Mouse (Mus musculus) hindbrain, embryonic 11.5 days (tissue): ENCODE measurements around the gene Tssk1. TPM values are rescaled to one million over a fixed set of nuclear protein-coding genes. Genes with fewer than 3 reads are reported as not detected.

Experiments
- ATAC-seq: fragments of 200-750 bp; cut with Nextera tagmentation; 2 replicates; pipeline ENCODE4 v1.8.0; 2017; ENCODE audit warnings: mild to moderate bottlenecking, moderate TSS enrichment, moderate library complexity; ENCODE audit not compliant: low FRiP score
- DNase-seq: peaks from one replicate; pipeline ENCODE4 v3.0.0-alpha.2; 2015; ENCODE audit warnings: low spot score
- H3K27ac ChIP-seq: fragments of 300-500 bp; sonication (generic); 2 replicates; pipeline ENCODE4 v1.5.1; 2014; ENCODE audit warnings: mild to moderate bottlenecking, low read depth, low read length
- H3K27me3 ChIP-seq: fragments of 300-500 bp; sonication (generic); 2 replicates; pipeline ENCODE4 v1.6.1; 2014; ENCODE audit warnings: mild to moderate bottlenecking, low read length, moderate library complexity, mixed read lengths; ENCODE audit not compliant: control insufficient read depth, insufficient read depth
- H3K36me3 ChIP-seq: fragments of 300-500 bp; sonication (generic); 2 replicates; pipeline ENCODE4 v1.6.1; 2014; ENCODE audit warnings: mild to moderate bottlenecking, low read length, moderate library complexity, mixed read lengths; ENCODE audit not compliant: control insufficient read depth, insufficient read depth
- H3K4me1 ChIP-seq: fragments of 300-500 bp; sonication (generic); replicated peaks from 2 replicates; pipeline ENCODE4 v1.6.1; 2014; ENCODE audit warnings: low read length, mixed read lengths; ENCODE audit not compliant: control insufficient read depth, insufficient read depth
- H3K4me2 ChIP-seq: fragments of 300-500 bp; sonication (generic); replicated peaks from 2 replicates; pipeline ENCODE4 v1.6.1; 2014; ENCODE audit warnings: mild to moderate bottlenecking, low read depth, low read length
- H3K4me3 ChIP-seq: fragments of 300-500 bp; sonication (generic); 2 replicates; pipeline ENCODE4 v1.5.1; 2014; ENCODE audit warnings: low read depth, low read length
- H3K9ac ChIP-seq: fragments of 300-500 bp; sonication (generic); 2 replicates; pipeline ENCODE4 v1.6.1; 2014; ENCODE audit warnings: low read depth, low read length
- H3K9me3 ChIP-seq: fragments of 300-500 bp; sonication (generic); 2 replicates; pipeline ENCODE4 v1.6.1; 2016; ENCODE audit warnings: low read length; ENCODE audit not compliant: control insufficient read depth
- WGBS: fragments of 180-500 bp; shearing (Covaris S2); extraction: QIAGEN DNeasy Blood & Tissue Kit; methylation state at CpG from one replicate; pipeline ENCODE4 v1.1.7; 2014; 5-methylcytosine and 5-hydroxymethylcytosine counted together
- polyA plus RNA-seq: library from polyadenylated mRNA; unstranded; fragments of >200 nt; fragmentation: Nextera tagmentation; extraction: Ambion mirVana; gene quantifications from 2 replicates; pipeline ENCODE4 v1.2.1, GENCODE M21; 2014

Gene Tssk1
- polyA plus RNA-seq, 1 experiment from 2014 or later: 0.11 TPM

- H3K4me3 ChIP-seq: no peak overlapping the region
- H3K4me1 ChIP-seq: no peaks in the 10 kb centered on the region
- H3K27ac ChIP-seq: no peak overlapping the region
- H3K36me3 ChIP-seq: no peaks in the 10 kb centered on the region
- DNase-seq (no peak), ATAC-seq (no peak)
- no peaks in the 10 kb centered on the region for H3K27me3 ChIP-seq
- H3K9me3 ChIP-seq: no peaks in the 10 kb centered on the region
- H3K4me2 ChIP-seq: no peak overlapping the region
- 69% methylated on average over 8 of the region's 8 CpGs for WGBS
- no peak overlapping the region for H3K9ac ChIP-seq
Measured at GRCm38 (mm10) chr16:17943466-17943865, 49.4 kb downstream of the Tssk1 start.

GRCm38 (mm10) chr16:17945081-17945831 lies 51.2 kb downstream of the Tssk1 start:
- DNase-seq: no peak
- Histone ChIP-seq H3K27ac (no peak overlapping the region), H3K27me3 (no peaks in the 10 kb centered on the region), H3K4me3 (no peak overlapping the region), H3K4me1 (no peaks in the 10 kb centered on the region), H3K4me2 (no peak overlapping the region), H3K9ac (no peak overlapping the region), H3K9me3 (no peaks in the 10 kb centered on the region), H3K36me3 (no peaks in the 10 kb centered on the region)
- 60% methylated on average over 7 of the region's 7 CpGs for WGBS
- no peak for ATAC-seq

Other genes starting within 250 kb of the Tssk1 start
- gene Ccdc74a, start 247.8 kb upstream of the Tssk1 start, polyA plus RNA-seq: 4.4 and 5.9 TPM in 2 replicates
- 34.2 and 42.8 TPM in 2 replicates for gene Med15, start 161.3 kb upstream of the Tssk1 start, polyA plus RNA-seq
- gene Klhl22, start 134.6 kb upstream of the Tssk1 start, polyA plus RNA-seq: 44.8 and 45.0 TPM in 2 replicates
- gene Scarf2, start 96.9 kb upstream of the Tssk1 start, polyA plus RNA-seq: 6.4 and 7.2 TPM in 2 replicates
- 0.20 and 0.49 TPM in 2 replicates for gene B830017H08Rik, start 61.1 kb upstream of the Tssk1 start, polyA plus RNA-seq
- 1.8 and 2.9 TPM in 2 replicates for gene Car15, start 55.9 kb upstream of the Tssk1 start, polyA plus RNA-seq
- gene Gm20518, start 2.6 kb upstream of the Tssk1 start, polyA plus RNA-seq: 0.15 and 0.29 TPM in 2 replicates
- gene Dgcr2, start 4.3 kb downstream of the Tssk1 start, polyA plus RNA-seq: 72.9 and 75.7 TPM in 2 replicates
- not detected in 2 replicates for gene Tssk2, start 4.4 kb downstream of the Tssk1 start, polyA plus RNA-seq
- 38.3 and 40.5 TPM in 2 replicates for gene Ess2, start 17.1 kb downstream of the Tssk1 start, polyA plus RNA-seq
- 0.17 TPM in 1 of 2 replicates, not detected in the other for gene Gsc2, start 20.8 kb downstream of the Tssk1 start, polyA plus RNA-seq
- gene Slc25a1, start 34.0 kb downstream of the Tssk1 start, polyA plus RNA-seq: 114 and 118 TPM in 2 replicates
- gene Vpreb2, start 86.2 kb downstream of the Tssk1 start, polyA plus RNA-seq: not detected in 2 replicates
- gene Dgcr6, start 158.6 kb downstream of the Tssk1 start, polyA plus RNA-seq: 128 and 130 TPM in 2 replicates
- gene Prodh, start 196.0 kb downstream of the Tssk1 start, polyA plus RNA-seq: 7.8 and 8.3 TPM in 2 replicates
- gene Rtn4r, start 233.4 kb downstream of the Tssk1 start, polyA plus RNA-seq: 3.3 and 3.4 TPM in 2 replicates